Mouse (Mus musculus) kidney, adult 2 months (tissue): Measurements from ENCODE around the gene Rcan2.

ENCODE experiments used
- CTCF ChIP-seq: fragments of 200-500 bp; conservative IDR thresholded peaks from 2 replicates; pipeline ENCODE4 v1.5.1; 2011; ENCODE audit warnings: low read depth, mild to moderate bottlenecking, control low read depth, low read length, moderate library complexity, mixed read lengths; ENCODE audit not compliant: insufficient read depth, insufficient read length
- POLR2A ChIP-seq: fragments of 200-500 bp; IDR thresholded peaks from one replicate; pipeline ENCODE4 v1.6.1; 2011; ENCODE audit warnings: low read depth, low read length, control low read depth

- no peak for TF ChIP-seq CTCF
- no peak for TF ChIP-seq POLR2A
Observed at GRCm38 (mm10) chr17:43877425-43877824, 76.3 kb downstream of the Rcan2 start.
